Mouse (Mus musculus): ENCODE data around the gene Neurog3. TPM values are rescaled to one million over a fixed set of nuclear protein-coding genes. Genes with fewer than 3 reads are reported as not detected.

The Neurog3 gene
- polyA plus RNA-seq (2012; rRNA removed), result 0.23 and 0.31 TPM in 2 replicates

GRCm38 (mm10) chr10:62132691-62133281, at the start of gene Neurog3:
Gene Neurog3, plus strand, starts transcription at chr10:62133090.

GRCm38 (mm10) chr10:62143820-62144219, 10.9 kb downstream of the Neurog3 start, which contains the start of gene Fam241b:
Gene Fam241b, minus strand, starts transcription at chr10:62143920.

Other genes starting within 250 kb of the Neurog3 start
- 2.8 and 4.7 TPM in 2 replicates for gene Col13a1, start 154.0 kb upstream of the Neurog3 start, polyA plus RNA-seq (2012; rRNA removed)
- 68.2 and 81.4 TPM in 2 replicates for gene Fam241b, start 10.8 kb downstream of the Neurog3 start, polyA plus RNA-seq (2012; rRNA removed)
- gene Tspan15, start 98.2 kb downstream of the Neurog3 start, polyA plus RNA-seq (2012; rRNA removed), result 12.5 and 15.0 TPM in 2 replicates
- gene Tacr2, start 119.3 kb downstream of the Neurog3 start, polyA plus RNA-seq (2012; rRNA removed), result 0.04 TPM in 1 of 2 replicates, not detected in the other
- gene Hk1, start 246.8 kb downstream of the Neurog3 start, polyA plus RNA-seq (2012; rRNA removed), result 65.6 and 72.5 TPM in 2 replicates

Measured in central nervous system, embryonic 14 days (tissue).